Mouse (Mus musculus): ENCODE data around the gene Fam8a1. TPM values are rescaled to one million over a fixed set of nuclear protein-coding genes. Genes with fewer than 3 reads are reported as not detected.

The Fam8a1 gene
- polyA plus RNA-seq (2012; rRNA removed; ENCODE audit: low replicate concordance), result 29.3 and 54.0 TPM in 2 replicates

DNA sequence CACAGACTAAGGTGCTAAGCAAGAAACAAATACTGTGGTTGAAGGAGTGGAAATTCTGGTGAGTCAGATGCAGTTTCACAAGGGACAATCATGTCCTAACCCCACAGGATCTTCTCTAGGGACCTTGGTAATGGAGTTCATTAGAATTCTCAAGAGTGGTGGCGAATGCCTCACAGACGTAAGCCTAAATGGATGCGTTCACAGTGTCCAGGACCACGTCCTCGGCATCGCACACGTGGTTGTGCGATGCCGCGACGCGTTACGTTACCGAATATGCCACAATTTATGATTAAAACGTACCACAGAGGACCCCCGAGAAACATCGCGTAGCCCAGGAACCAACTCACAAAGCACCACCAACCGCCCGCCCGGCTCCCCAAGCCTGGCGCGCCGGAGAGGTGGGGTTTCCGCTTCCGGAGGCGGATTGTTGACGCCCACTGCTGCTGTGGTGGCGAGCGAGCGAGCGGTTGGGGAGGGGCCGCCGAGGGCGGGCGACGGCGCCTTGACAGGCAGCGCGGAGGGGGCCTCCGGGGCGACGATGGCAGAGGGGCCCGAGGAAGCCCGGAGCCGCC, at the start of gene Fam8a1:
Gene Fam8a1 (plus strand): TSS at position 475 of the 572 bp plus-strand sequence.

Other genes with a start within 250 kb of the Fam8a1 start
- gene Cap2, start 167.7 kb upstream of the Fam8a1 start, polyA plus RNA-seq (2012; rRNA removed; ENCODE audit: low replicate concordance), result 3.8 and 14.0 TPM in 2 replicates
- gene Nup153, start 58.4 kb downstream of the Fam8a1 start, polyA plus RNA-seq (2012; rRNA removed; ENCODE audit: low replicate concordance), result 15.0 and 16.1 TPM in 2 replicates